Mouse (Mus musculus) left cerebral cortex, postnatal 4 days (tissue): Measurements from ENCODE around the gene Alpk3. TPM values are rescaled to one million over a fixed set of nuclear protein-coding genes. Genes with fewer than 3 reads are reported as not detected.

ENCODE experiments used
- total RNA-seq, 2 experiments: library from RNA; stranded (reverse); gene quantifications; 2 replicates each; pipeline ENCODE4 v1.2.3; 2021

Alpk3 gene
- total RNA-seq, 2 experiments from 2014 or later = 0.58 to 0.62 TPM

Other genes with a start within 250 kb of the Alpk3 start
- 10 to 100 TPM; 40.9 to 43.2 TPM for gene Iqgap1, start 231.6 kb upstream of the Alpk3 start, total RNA-seq
- 10 to 100 TPM; 20.3 to 21.3 TPM for gene Zscan2, start 196.7 kb upstream of the Alpk3 start, total RNA-seq
- gene Wdr73, start 156.3 kb upstream of the Alpk3 start, total RNA-seq = 10 to 100 TPM; 29.6 to 36.7 TPM
- 1 to 10 TPM; 8.4 to 9.0 TPM for gene Nmb, start 152.5 kb upstream of the Alpk3 start, total RNA-seq
- gene Sec11a, start 109.8 kb upstream of the Alpk3 start, total RNA-seq = 10 to 100 TPM; 67.7 to 78.6 TPM
- 10 to 100 TPM; 25.7 to 26.8 TPM for gene Zfp592, start 63.9 kb upstream of the Alpk3 start, total RNA-seq
- gene Slc28a1, start 57.2 kb downstream of the Alpk3 start, total RNA-seq = under 1 TPM in 1 of 2 experiments, not detected in 1; 0.12 TPM
- gene Pde8a, start 156.0 kb downstream of the Alpk3 start, total RNA-seq = 1 to 10 TPM; 2.4 to 4.5 TPM